Mouse (Mus musculus): ENCODE results near the gene Gm26938. TPM values are rescaled to one million over a fixed set of nuclear protein-coding genes. Genes with fewer than 3 reads are reported as not detected.
A peak's percentile ranks its signal among the peaks of the same experiment; 100 is the strongest.

Gm26938 gene
- polyA plus RNA-seq, 1 experiment from 2014 or later: not detected

GRCm38 (mm10) chr5:139792966-139793337 is 33.3 kb downstream of the Gm26938 start:
- peak overlapping the region; percentile 99 for H3K27ac ChIP-seq (ENCODE audit: low read depth)

GRCm38 (mm10) chr5:139792159-139792775 is 33.9 kb downstream of the Gm26938 start:
- Histone ChIP-seq H3K36me3 (replicated peaks; ENCODE audit: insufficient read depth, low read length) (peaks cover 15% of the 10 kb centered on the region; the same call in 1 of the 2 replicates), H3K4me2 (ENCODE audit: low read depth, low read length) (peak overlapping the region; percentile 94), H3K9me3 (ENCODE audit: low read length) (no peaks in the 10 kb centered on the region), H3K4me1 (ENCODE audit: insufficient read depth) (peaks cover 61% of the 10 kb centered on the region), H3K4me3 (ENCODE audit: low read depth, low read length) (peak overlapping the region; percentile 100), H3K27me3 (ENCODE audit: insufficient read depth, low read length) (no peaks in the 10 kb centered on the region), H3K27ac (ENCODE audit: low read depth) (peak overlapping the region; percentile 99), H3K9ac (replicated peaks) (peak overlapping the region; percentile 100)
- ATAC-seq (no peak), DNase-seq (no peak)
- WGBS (ENCODE audit: insufficient replicate concordance): 4% methylated on average over 11 of the region's 11 CpGs
- TF ChIP-seq CTCF (IDR thresholded peaks at IDR 0.05; ENCODE audit: low read depth): no peak
- TF ChIP-seq EP300 (IDR thresholded peaks at IDR 0.05; ENCODE audit: low read depth): no peak

More at GRCm38 (mm10) chr5:139792966-139793337, 33.3 kb downstream of the Gm26938 start:
- DNase-seq: no peak
- Histone ChIP-seq H3K27me3 (ENCODE audit: insufficient read depth, low read length) (no peaks in the 10 kb centered on the region), H3K9me3 (ENCODE audit: low read length) (no peaks in the 10 kb centered on the region), H3K4me3 (ENCODE audit: low read depth, low read length) (peak overlapping the region; percentile 100), H3K4me1 (ENCODE audit: insufficient read depth) (peaks cover 68% of the 10 kb centered on the region), H3K36me3 (replicated peaks; ENCODE audit: insufficient read depth, low read length) (peaks cover 17% of the 10 kb centered on the region; the same call in 1 of the 2 replicates), H3K4me2 (ENCODE audit: low read depth, low read length) (peak overlapping the region; percentile 94), H3K9ac (replicated peaks) (peak overlapping the region; percentile 100)
- TF ChIP-seq EP300 (IDR thresholded peaks at IDR 0.05; ENCODE audit: low read depth) (no peak), CTCF (IDR thresholded peaks at IDR 0.05; ENCODE audit: low read depth) (no peak)
- no peak for ATAC-seq
- WGBS (ENCODE audit: insufficient replicate concordance): 6% methylated on average over 3 of the region's 3 CpGs

GRCm38 (mm10) chr5:139791227-139792158 is 34.7 kb downstream of the Gm26938 start, which contains the start of gene Mafk:
Gene Mafk (plus strand): TSS chr5:139791513.
- H3K27me3 ChIP-seq (ENCODE audit: insufficient read depth, low read length): no peaks in the 10 kb centered on the region
- DNase-seq (peak; percentile 100), ATAC-seq (peak; percentile 89)
- peak within 1 kb of the TSS; percentile 99 for H3K27ac ChIP-seq (ENCODE audit: low read depth)
- TF ChIP-seq EP300 (IDR thresholded peaks at IDR 0.05; ENCODE audit: low read depth) (no peak; the same call in 1 of the 2 replicates), CTCF (IDR thresholded peaks at IDR 0.05; ENCODE audit: low read depth) (peak; percentile 42)
- peak within 1 kb of the TSS; percentile 100 for H3K9ac ChIP-seq (replicated peaks)
- H3K9me3 ChIP-seq (ENCODE audit: low read length): no peaks in the 10 kb centered on the region
- H3K36me3 ChIP-seq (replicated peaks; ENCODE audit: insufficient read depth, low read length): peaks cover 8% of the 10 kb centered on the region; the same call in 1 of the 2 replicates
- H3K4me3 ChIP-seq (ENCODE audit: low read depth, low read length): peak within 1 kb of the TSS; percentile 100
- peak within 1 kb of the TSS; percentile 94 for H3K4me2 ChIP-seq (ENCODE audit: low read depth, low read length)
- 4% methylated on average over 91 of the region's 92 CpGs for WGBS (ENCODE audit: insufficient replicate concordance)
- peaks cover 54% of the 10 kb centered on the region for H3K4me1 ChIP-seq (ENCODE audit: insufficient read depth)

- no peak for DNase-seq
- Histone ChIP-seq H3K27ac (ENCODE audit: low read depth) (no peak overlapping the region), H3K9ac (replicated peaks) (no peak overlapping the region), H3K27me3 (ENCODE audit: insufficient read depth, low read length) (no peaks in the 10 kb centered on the region), H3K9me3 (ENCODE audit: low read length) (no peaks in the 10 kb centered on the region), H3K36me3 (replicated peaks; ENCODE audit: insufficient read depth, low read length) (no peaks in the 10 kb centered on the region), H3K4me3 (ENCODE audit: low read depth, low read length) (no peak overlapping the region), H3K4me2 (ENCODE audit: low read depth, low read length) (no peak overlapping the region), H3K4me1 (ENCODE audit: insufficient read depth) (peaks cover 34% of the 10 kb centered on the region)
- 36% methylated on average over 4 of the region's 4 CpGs for WGBS (ENCODE audit: insufficient replicate concordance)
- no peak for ATAC-seq
- no peak for TF ChIP-seq EP300 (IDR thresholded peaks at IDR 0.05; ENCODE audit: low read depth)
- peak; percentile 51 for TF ChIP-seq CTCF (IDR thresholded peaks at IDR 0.05; ENCODE audit: low read depth)
Observed at GRCm38 (mm10) chr5:139789466-139789865, 36.7 kb downstream of the Gm26938 start.

- Histone ChIP-seq H3K9me3 (ENCODE audit: low read length) (no peaks in the 10 kb centered on the region), H3K4me3 (ENCODE audit: low read depth, low read length) (no peak overlapping the region), H3K9ac (replicated peaks) (no peak overlapping the region), H3K27me3 (ENCODE audit: insufficient read depth, low read length) (no peaks in the 10 kb centered on the region), H3K4me2 (ENCODE audit: low read depth, low read length) (no peak overlapping the region), H3K27ac (ENCODE audit: low read depth) (no peak overlapping the region), H3K4me1 (ENCODE audit: insufficient read depth) (no peaks in the 10 kb centered on the region; the same call in 1 of the 2 replicates), H3K36me3 (replicated peaks; ENCODE audit: insufficient read depth, low read length) (no peaks in the 10 kb centered on the region)
- no peak for DNase-seq
- TF ChIP-seq CTCF (IDR thresholded peaks at IDR 0.05; ENCODE audit: low read depth) (no peak), EP300 (IDR thresholded peaks at IDR 0.05; ENCODE audit: low read depth) (no peak)
- WGBS (ENCODE audit: insufficient replicate concordance): 77% methylated on average over 8 of the region's 8 CpGs
- ATAC-seq: no peak
Observed at GRCm38 (mm10) chr5:139781406-139781805, 44.8 kb downstream of the Gm26938 start.

GRCm38 (mm10) chr5:139776966-139777365 is 49.2 kb downstream of the Gm26938 start:
- WGBS (ENCODE audit: insufficient replicate concordance): 40% methylated on average over 5 of the region's 5 CpGs

More at GRCm38 (mm10) chr5:139776966-139777365, 49.2 kb downstream of the Gm26938 start:
- no peak overlapping the region for H3K4me3 ChIP-seq (ENCODE audit: low read depth, low read length)
- no peak overlapping the region for H3K4me2 ChIP-seq (ENCODE audit: low read depth, low read length)
- H3K27ac ChIP-seq (ENCODE audit: low read depth): peak overlapping the region; percentile 70
- TF ChIP-seq CTCF (IDR thresholded peaks at IDR 0.05; ENCODE audit: low read depth) (no peak), EP300 (IDR thresholded peaks at IDR 0.05; ENCODE audit: low read depth) (0 out of 2 replicates have a peak, but pooled peaks have one; percentile 15)
- DNase-seq: peak; percentile 51
- no peak overlapping the region for H3K9ac ChIP-seq (replicated peaks)
- H3K36me3 ChIP-seq (replicated peaks; ENCODE audit: insufficient read depth, low read length): peaks cover 7% of the 10 kb centered on the region
- peaks cover 12% of the 10 kb centered on the region for H3K4me1 ChIP-seq (ENCODE audit: insufficient read depth)
- H3K27me3 ChIP-seq (ENCODE audit: insufficient read depth, low read length): no peaks in the 10 kb centered on the region
- ATAC-seq: peak; percentile 47
- no peaks in the 10 kb centered on the region for H3K9me3 ChIP-seq (ENCODE audit: low read length)
